Mouse (Mus musculus) hindbrain, embryonic 14.5 days (tissue): Measurements from ENCODE around the gene Cspg4. TPM values are rescaled to one million over a fixed set of nuclear protein-coding genes. Genes with fewer than 3 reads are reported as not detected.
"Not testable (repeated sequence)": the region's sequence is repeated elsewhere in the genome, so short reads cannot be mapped to it uniquely, and the experiment has no call there.

ENCODE experiments used
- ATAC-seq: fragments of 200-750 bp; cut with Nextera tagmentation; 2 replicates; pipeline ENCODE4 v1.8.0; 2017; ENCODE audit warnings: moderate number of reproducible peaks, mild to moderate bottlenecking, moderate TSS enrichment, moderate library complexity; ENCODE audit not compliant: low FRiP score
- DNase-seq: peaks from one replicate; pipeline ENCODE4 v3.0.0-alpha.2; 2015; ENCODE audit warnings: low spot score
- H3K27ac ChIP-seq: fragments of 300-500 bp; sonication (generic); 2 replicates; pipeline ENCODE4 v1.5.1; 2014; ENCODE audit warnings: mild to moderate bottlenecking, moderate library complexity
- H3K27me3 ChIP-seq: fragments of 300-500 bp; sonication (generic); 2 replicates; pipeline ENCODE4 v1.6.1; 2014; ENCODE audit warnings: mild to moderate bottlenecking, low read length, mixed read lengths; ENCODE audit not compliant: control insufficient read depth, insufficient read depth
- H3K36me3 ChIP-seq: fragments of 300-500 bp; sonication (generic); replicated peaks from 2 replicates; pipeline ENCODE4 v1.6.1; 2014; ENCODE audit not compliant: control insufficient read depth, insufficient read depth
- H3K4me1 ChIP-seq: fragments of 300-500 bp; sonication (generic); replicated peaks from 2 replicates; pipeline ENCODE4 v1.6.1; 2014; ENCODE audit warnings: antibody characterized with exemption, low read length, mixed read lengths; ENCODE audit not compliant: control insufficient read depth, insufficient read depth
- H3K4me2 ChIP-seq: fragments of 300-500 bp; sonication (generic); replicated peaks from 2 replicates; pipeline ENCODE4 v1.6.1; 2014; ENCODE audit warnings: mild to moderate bottlenecking, moderate library complexity
- H3K4me3 ChIP-seq: fragments of 300-500 bp; sonication (generic); replicated peaks from 2 replicates; pipeline ENCODE4 v1.5.1; 2014; ENCODE audit warnings: mild to moderate bottlenecking, low read length
- H3K9ac ChIP-seq: fragments of 300-500 bp; sonication (generic); 2 replicates; pipeline ENCODE4 v1.6.1; 2014
- H3K9me3 ChIP-seq: fragments of 300-500 bp; sonication (generic); 2 replicates; pipeline ENCODE4 v1.6.1; 2016; ENCODE audit warnings: low read length; ENCODE audit not compliant: control insufficient read depth
- WGBS: fragments of 180-500 bp; shearing (Covaris S2); extraction: QIAGEN DNeasy Blood & Tissue Kit; methylation state at CpG from one replicate; pipeline ENCODE4 v1.1.7; 2014; 5-methylcytosine and 5-hydroxymethylcytosine counted together
- polyA plus RNA-seq: library from polyadenylated mRNA; unstranded; fragments of >200 nt; fragmentation: Nextera tagmentation; extraction: Ambion mirVana; gene quantifications from 2 replicates; pipeline ENCODE4 v1.2.1, GENCODE M21; 2014

The Cspg4 gene
- polyA plus RNA-seq, 1 experiment from 2014 or later: 5.5 TPM

DNA sequence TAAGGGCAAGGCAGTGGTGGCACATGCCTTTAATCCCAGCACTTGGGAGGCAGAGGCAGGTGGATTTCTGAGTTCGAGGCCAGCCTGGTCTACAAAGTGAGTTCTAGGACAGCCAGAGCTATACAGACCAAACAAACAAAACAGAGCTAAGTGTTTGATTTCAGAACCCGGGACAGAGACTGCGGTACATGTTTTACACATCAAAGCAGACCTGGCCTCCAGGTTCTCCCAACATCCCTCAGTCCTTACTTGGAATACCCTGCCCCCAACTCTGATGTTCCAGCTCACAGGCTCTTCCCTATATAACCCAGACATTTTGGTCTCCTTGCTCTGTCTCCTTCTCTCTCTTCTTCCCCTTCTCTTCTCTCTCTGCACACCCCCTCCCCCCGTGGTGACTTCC, 45.2 kb downstream of the Cspg4 start:
- H3K9ac ChIP-seq, H3K4me2 ChIP-seq, H3K27me3 ChIP-seq, H3K4me3 ChIP-seq, H3K27ac ChIP-seq, DNase-seq, H3K9me3 ChIP-seq, ATAC-seq, H3K36me3 ChIP-seq, H3K4me1 ChIP-seq: not testable (repeated sequence)
- 63% methylated on average over 4 of the region's 4 CpGs for WGBS

DNA sequence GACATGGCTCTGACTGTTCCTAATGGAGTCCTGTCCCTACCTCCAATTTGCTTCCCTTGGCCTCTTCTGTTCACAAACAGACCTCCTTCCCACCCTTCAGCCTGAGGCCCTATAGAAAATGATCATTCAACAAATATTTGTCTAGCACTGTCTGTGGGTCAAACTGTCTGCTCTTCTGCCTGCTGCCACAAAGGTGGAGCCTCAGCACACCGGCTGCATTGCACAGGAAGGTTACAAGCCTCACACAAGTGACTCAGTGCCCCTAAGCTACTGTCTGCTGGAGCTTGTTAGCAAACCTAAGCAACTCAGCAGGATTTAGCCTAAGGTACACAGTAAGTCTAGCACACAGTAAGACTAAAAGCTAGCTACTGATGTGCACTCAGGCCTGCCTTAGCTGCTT, 46.2 kb downstream of the Cspg4 start:
- no peaks in the 10 kb centered on the region for H3K4me1 ChIP-seq
- 64% methylated on average over 1 of the region's 1 CpGs for WGBS
- ATAC-seq: no peak

DNA sequence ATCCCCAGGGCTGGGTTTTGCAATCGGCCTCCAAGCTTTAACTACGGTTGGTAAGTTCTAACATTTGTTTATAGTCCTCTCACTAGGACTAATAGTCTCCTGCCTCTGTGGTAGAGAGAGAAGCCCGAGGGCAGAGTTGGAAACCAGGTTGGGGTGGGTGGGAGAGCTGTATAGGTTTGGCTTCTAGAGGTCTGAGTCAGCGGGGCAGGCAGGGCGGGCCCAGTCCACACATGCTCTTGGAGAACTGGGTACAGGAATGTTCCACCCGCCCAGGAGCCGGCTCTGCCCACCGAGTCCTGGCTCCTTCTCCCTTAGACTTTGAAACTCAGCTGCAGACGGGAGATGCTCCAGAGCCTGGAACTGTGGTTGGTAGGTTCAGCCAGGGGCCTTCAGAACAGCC, 49.2 kb downstream of the Cspg4 start:
- DNase-seq (no peak), ATAC-seq (no peak)
- Histone ChIP-seq H3K27ac (no peak overlapping the region), H3K9me3 (no peaks in the 10 kb centered on the region), H3K9ac (no peak overlapping the region), H3K4me2 (no peak overlapping the region), H3K36me3 (0 out of 2 replicates have a peak, but pooled peaks cover 3% of the 10 kb centered on the region), H3K4me3 (no peak overlapping the region), H3K27me3 (no peaks in the 10 kb centered on the region), H3K4me1 (no peaks in the 10 kb centered on the region)
- WGBS: 87% methylated on average over 9 of the region's 9 CpGs

More for the DNA sequence above, 46.2 kb downstream of the Cspg4 start:
- Histone ChIP-seq H3K9me3 (no peaks in the 10 kb centered on the region), H3K9ac (no peak overlapping the region), H3K4me3 (no peak overlapping the region), H3K36me3 (no peaks in the 10 kb centered on the region), H3K4me2 (no peak overlapping the region), H3K27me3 (no peaks in the 10 kb centered on the region), H3K27ac (no peak overlapping the region)
- DNase-seq: no peak

DNA sequence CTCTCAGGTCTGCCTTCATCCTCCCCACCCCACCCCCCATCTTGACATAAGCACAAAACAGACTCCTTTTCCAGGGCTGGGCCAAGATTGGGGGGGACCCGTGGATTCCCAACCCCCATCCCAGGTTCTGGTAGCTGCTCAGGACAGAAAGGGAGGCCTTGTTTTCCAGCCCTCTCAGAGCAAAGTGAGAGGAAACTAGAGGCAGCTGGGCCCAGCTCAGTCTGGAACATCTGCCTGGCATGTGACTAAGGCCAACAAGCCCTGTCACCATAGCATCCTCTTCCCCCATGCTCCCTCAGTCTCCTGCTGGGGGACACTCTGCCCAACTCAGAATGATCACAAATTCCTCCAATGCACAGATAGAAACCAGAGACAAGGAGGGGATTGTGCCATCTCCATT, 50.3 kb downstream of the Cspg4 start:
- H3K27me3 ChIP-seq: no peaks in the 10 kb centered on the region
- 86% methylated on average over 1 of the region's 1 CpGs for WGBS
- H3K4me1 ChIP-seq: no peaks in the 10 kb centered on the region
- no peaks in the 10 kb centered on the region for H3K9me3 ChIP-seq
- ATAC-seq (no peak), DNase-seq (no peak)
- no peak overlapping the region for H3K4me3 ChIP-seq
- H3K36me3 ChIP-seq: 0 out of 2 replicates have a peak, but pooled peaks cover 3% of the 10 kb centered on the region
- H3K4me2 ChIP-seq: no peak overlapping the region
- no peak overlapping the region for H3K27ac ChIP-seq
- H3K9ac ChIP-seq: no peak overlapping the region

DNA sequence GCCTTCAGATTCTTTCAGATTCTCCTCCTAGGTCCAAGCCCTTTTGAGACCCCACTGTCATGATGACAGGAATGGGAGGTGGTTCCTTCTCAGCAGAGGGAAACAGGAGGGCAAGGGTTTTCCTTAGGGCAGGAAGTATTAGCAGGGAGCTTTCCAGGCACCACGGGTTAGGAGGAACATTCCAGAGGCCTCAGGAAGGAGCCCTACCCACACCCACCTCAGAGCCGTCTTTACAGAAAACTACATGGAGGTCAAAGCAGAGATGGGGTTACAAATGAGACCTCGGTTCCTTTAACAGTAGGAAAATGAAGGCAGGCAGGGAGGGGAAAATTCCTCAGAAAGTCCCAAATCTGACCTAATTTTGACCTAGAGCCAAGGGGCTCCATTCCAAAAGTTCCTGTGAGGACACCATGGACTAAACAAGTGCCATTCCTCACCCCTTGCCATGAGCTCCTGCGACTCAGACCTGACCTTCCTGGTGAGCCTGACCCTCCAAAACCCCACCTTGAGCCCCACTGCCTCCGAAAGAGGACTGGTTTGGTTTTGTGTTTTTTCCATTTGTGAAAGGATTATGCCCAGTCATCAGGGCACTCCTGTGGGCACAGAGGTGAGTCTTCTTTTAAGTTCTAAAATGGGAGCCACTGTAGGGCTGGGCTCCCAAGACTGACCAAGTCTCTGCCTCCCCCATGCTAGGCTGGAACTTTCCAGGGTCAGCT, 51.0 kb downstream of the Cspg4 start:
- Histone ChIP-seq H3K4me3 (no peak overlapping the region), H3K27me3 (no peaks in the 10 kb centered on the region), H3K9ac (no peak overlapping the region), H3K4me1 (no peaks in the 10 kb centered on the region), H3K36me3 (0 out of 2 replicates have a peak, but pooled peaks cover 3% of the 10 kb centered on the region), H3K9me3 (no peaks in the 10 kb centered on the region), H3K27ac (no peak overlapping the region), H3K4me2 (no peak overlapping the region)
- no peak for ATAC-seq
- no peak for DNase-seq
- 89% methylated on average over 5 of the region's 5 CpGs for WGBS

DNA sequence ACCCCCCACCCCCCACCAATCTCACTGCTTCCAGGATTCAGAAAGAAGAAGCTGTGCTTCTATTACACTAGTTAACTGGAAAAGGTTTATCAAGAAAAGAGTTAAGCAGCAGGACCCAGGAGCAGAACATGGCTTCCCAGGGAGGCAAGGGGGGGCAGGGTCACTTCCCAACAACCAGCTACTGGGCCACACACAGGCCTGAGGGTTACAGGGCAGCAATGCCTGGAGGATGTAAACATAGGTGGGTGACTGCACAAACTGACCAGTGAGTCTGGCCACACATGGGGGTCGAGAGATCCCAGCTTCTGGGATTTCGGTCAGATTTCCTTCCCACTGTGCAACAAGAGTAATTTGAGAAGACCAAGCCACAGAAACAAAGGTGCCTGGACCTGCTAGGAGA, 52.3 kb downstream of the Cspg4 start:
- H3K27me3 ChIP-seq: no peaks in the 10 kb centered on the region
- H3K4me1 ChIP-seq: no peaks in the 10 kb centered on the region
- no peak overlapping the region for H3K9ac ChIP-seq
- 0 out of 2 replicates have a peak, but pooled peaks cover 3% of the 10 kb centered on the region for H3K36me3 ChIP-seq
- WGBS: 57% methylated on average over 2 of the region's 2 CpGs
- DNase-seq (no peak), ATAC-seq (no peak)
- H3K27ac ChIP-seq: no peak overlapping the region
- no peak overlapping the region for H3K4me2 ChIP-seq
- no peak overlapping the region for H3K4me3 ChIP-seq
- H3K9me3 ChIP-seq: no peaks in the 10 kb centered on the region

DNA sequence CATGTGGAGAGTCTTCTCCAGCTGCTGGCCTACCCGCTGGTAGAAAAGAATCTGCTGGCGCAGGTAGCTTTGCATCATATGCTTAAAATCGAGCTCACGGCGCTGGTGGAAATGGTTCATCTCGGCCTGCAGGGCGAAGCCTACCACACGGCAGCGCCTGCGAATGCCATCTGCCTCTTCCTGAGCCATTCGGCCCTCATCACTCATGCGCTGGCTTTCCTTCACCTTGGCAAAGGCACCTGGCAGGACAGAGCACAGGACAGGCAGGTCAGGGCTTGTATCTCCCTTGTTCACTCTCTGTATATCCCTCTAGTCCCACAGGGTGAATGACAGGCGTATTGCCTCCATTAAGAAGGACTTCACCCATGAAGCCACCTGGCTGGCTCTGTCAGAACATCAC, 53.6 kb downstream of the Cspg4 start:
- Histone ChIP-seq H3K4me1 (no peaks in the 10 kb centered on the region), H3K9me3 (no peaks in the 10 kb centered on the region), H3K36me3 (0 out of 2 replicates have a peak, but pooled peaks cover 3% of the 10 kb centered on the region), H3K4me2 (no peak overlapping the region), H3K9ac (no peak overlapping the region), H3K4me3 (no peak overlapping the region), H3K27me3 (no peaks in the 10 kb centered on the region), H3K27ac (no peak overlapping the region)
- WGBS: 95% methylated on average over 13 of the region's 13 CpGs
- DNase-seq (no peak), ATAC-seq (no peak)

DNA sequence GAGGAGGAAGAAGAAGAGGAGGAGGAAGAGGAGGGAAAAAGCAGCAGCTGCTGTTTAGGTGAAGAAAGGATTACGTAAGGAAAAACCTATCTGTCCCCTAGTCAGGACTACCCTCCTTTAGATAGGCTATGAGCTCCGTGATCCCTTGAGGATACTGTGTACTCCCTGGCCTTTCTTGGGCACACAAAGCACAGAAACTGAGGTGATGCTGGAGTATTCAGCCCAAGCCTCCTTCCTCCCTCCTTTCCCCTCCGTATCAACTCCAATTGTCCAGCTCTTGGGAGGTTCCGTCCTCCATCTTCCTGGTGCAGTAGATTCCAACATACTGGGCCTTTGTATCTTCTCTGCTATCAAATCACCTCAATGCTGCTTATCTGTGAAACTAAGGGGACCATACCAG, 57.9 kb downstream of the Cspg4 start:
- Histone ChIP-seq H3K4me3 (no peak overlapping the region), H3K27me3 (no peaks in the 10 kb centered on the region), H3K4me2 (peak overlapping the region; percentile 35), H3K36me3 (no peaks in the 10 kb centered on the region), H3K9ac (no peak overlapping the region), H3K4me1 (peaks cover 5% of the 10 kb centered on the region; the same call in 1 of the 2 replicates), H3K27ac (no peak overlapping the region), H3K9me3 (no peaks in the 10 kb centered on the region)
- DNase-seq (no peak), ATAC-seq (no peak)
- WGBS: 94% methylated on average over 4 of the region's 4 CpGs

DNA sequence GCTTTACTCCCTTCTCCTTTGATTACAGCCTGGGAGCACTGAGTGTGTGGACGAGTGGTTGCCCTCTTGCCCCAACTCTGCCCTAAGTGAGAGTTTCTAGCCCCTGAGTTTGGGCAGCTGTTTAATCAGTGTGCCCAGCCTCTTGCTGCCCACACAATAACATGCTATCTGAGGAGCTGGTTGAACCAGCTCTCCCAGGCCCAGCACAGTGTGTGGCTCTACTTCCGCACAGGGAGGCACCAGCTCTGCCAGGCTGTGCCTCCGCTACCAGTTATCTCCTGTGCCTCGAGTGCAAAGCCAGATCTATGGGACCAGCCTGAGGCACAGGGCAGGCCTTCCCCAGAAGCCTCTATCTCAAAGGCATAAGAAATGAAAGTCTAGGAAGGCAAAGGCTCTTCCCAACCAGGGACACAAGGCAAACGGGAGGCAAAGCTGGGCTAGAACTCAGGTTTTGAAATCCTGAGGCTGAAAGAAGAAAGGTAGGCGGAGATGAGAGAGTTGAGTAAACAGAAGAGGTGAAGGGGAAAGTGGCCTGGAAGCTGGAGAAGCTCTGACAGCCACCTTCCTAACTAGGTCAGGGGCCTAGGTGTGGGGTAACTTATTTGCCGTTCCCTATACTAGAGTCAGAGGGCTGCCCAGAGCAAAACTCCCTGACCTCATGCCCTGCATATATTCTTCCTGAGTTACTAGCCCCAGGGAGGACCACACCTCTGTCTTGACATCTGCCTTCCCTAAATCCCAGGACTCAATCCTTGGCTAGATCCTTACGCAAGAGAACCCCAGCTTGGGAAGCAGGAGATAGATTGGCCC, 59.2 kb downstream of the Cspg4 start:
- Histone ChIP-seq H3K9me3 (no peaks in the 10 kb centered on the region), H3K4me1 (peaks cover 5% of the 10 kb centered on the region; the same call in 1 of the 2 replicates), H3K27me3 (no peaks in the 10 kb centered on the region), H3K27ac (no peak overlapping the region), H3K36me3 (no peaks in the 10 kb centered on the region), H3K9ac (no peak overlapping the region), H3K4me2 (peak overlapping the region; percentile 35), H3K4me3 (peak overlapping the region; percentile 5; the same call in 1 of the 2 replicates)
- WGBS: 70% methylated on average over 8 of the region's 8 CpGs
- DNase-seq (no peak), ATAC-seq (no peak)
